In genomic region chr9:3184343-3184742, GRCm38 (mm10) we compare ENCODE assay signal across 27 mouse cellular contexts.
"Had no signal": no experiment of that assay in that cellular context is flagged by ENCODE, and none has a peak within 500 bp of the region (broad histone marks: within the 10 kb centered on the region; RNA-seq: fewer than 3 reads in every experiment).

No protein-coding gene starts in this region.

- H3K9ac ChIP-seq: embryonic facial prominence, embryonic 12.5 days; embryonic facial prominence, embryonic 13.5 days; embryonic facial prominence, embryonic 15.5 days; forebrain, embryonic 12.5 days; forebrain, embryonic 13.5 days; forebrain, embryonic 15.5 days; forebrain, postnatal 0 days had no signal

- H3K4me3 ChIP-seq: embryonic facial prominence, embryonic 10.5 days; embryonic facial prominence, embryonic 12.5 days; embryonic facial prominence, embryonic 13.5 days; embryonic facial prominence, embryonic 15.5 days; erythroblast, embryonic 14.5 days; forebrain, embryonic 10.5 days; forebrain, embryonic 12.5 days; forebrain, embryonic 13.5 days; forebrain, embryonic 15.5 days; gastrocnemius, adult 2 months; heart, adult 2 months had no signal

- H3K27me3 ChIP-seq: embryonic facial prominence, embryonic 12.5 days; embryonic facial prominence, embryonic 13.5 days; embryonic facial prominence, embryonic 15.5 days; forebrain, embryonic 12.5 days; forebrain, embryonic 13.5 days; forebrain, embryonic 15.5 days had no signal

- H3K4me1 ChIP-seq: embryonic facial prominence, embryonic 10.5 days; embryonic facial prominence, embryonic 12.5 days; embryonic facial prominence, embryonic 13.5 days; embryonic facial prominence, embryonic 15.5 days; forebrain, embryonic 10.5 days; forebrain, embryonic 12.5 days; forebrain, embryonic 13.5 days; forebrain, embryonic 15.5 days had no signal

- ATAC-seq: forebrain, embryonic 13.5 days; forebrain, embryonic 14.5 days; forebrain, embryonic 15.5 days; forebrain, embryonic 16.5 days; forebrain, postnatal 0 days had no signal

- DNase-seq: cerebellum, adult 8-10 months; cerebellum, adult 9-10 months; cerebellum, adult 9-11 months; cerebellum, postnatal 10 days; cerebellum, postnatal 14 days; cerebellum, postnatal 25 days; cerebellum, postnatal 36 days; embryo, embryonic 11 days; forebrain, postnatal 0 days; gastrocnemius, adult 2 months; gastrocnemius, postnatal 10 days; gastrocnemius, postnatal 14 days; gastrocnemius, postnatal 25 days; gastrocnemius, postnatal 36 days; heart, adult 18-20 months; heart, adult 2 months had no signal

- H3K36me3 ChIP-seq: embryonic facial prominence, embryonic 10.5 days; embryonic facial prominence, embryonic 12.5 days; embryonic facial prominence, embryonic 13.5 days; embryonic facial prominence, embryonic 15.5 days; forebrain, embryonic 10.5 days; forebrain, embryonic 12.5 days; forebrain, embryonic 15.5 days had no signal

- H3K4me2 ChIP-seq: embryonic facial prominence, embryonic 12.5 days; embryonic facial prominence, embryonic 13.5 days; embryonic facial prominence, embryonic 15.5 days; forebrain, embryonic 12.5 days; forebrain, embryonic 13.5 days; forebrain, embryonic 15.5 days had no signal

- H3K27ac ChIP-seq: embryonic facial prominence, embryonic 10.5 days; embryonic facial prominence, embryonic 12.5 days; embryonic facial prominence, embryonic 13.5 days; embryonic facial prominence, embryonic 15.5 days; forebrain, embryonic 10.5 days; forebrain, embryonic 12.5 days; forebrain, embryonic 13.5 days; forebrain, embryonic 15.5 days; gastrocnemius, adult 2 months; heart, adult 2 months had no signal
